In the genomic region with DNA sequence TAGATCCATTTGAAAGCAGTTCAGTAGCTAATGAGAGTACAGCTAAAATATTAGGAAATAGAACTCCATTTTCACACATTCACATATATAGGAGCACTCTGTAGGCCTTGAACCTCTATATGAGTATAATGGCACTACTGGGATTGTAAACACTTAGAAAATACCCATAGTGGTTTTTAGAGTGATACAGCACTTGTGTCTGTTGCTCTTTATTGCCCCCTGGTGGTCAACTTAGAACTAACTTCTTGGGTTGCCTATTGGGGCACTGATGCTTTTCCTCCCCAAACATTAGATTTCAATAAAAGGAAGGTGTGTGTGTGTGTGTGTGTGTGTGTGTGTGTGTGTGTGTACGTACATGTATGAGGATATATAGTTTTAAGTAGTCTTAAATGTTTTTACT, we compare ENCODE assay signal across 9 mouse cellular contexts.
DNase-seq lines count a peak whose midpoint lies in the region; ATAC-seq and TF ChIP-seq lines count a peak whose summit lies in the region.
"Had no signal": no experiment of that assay in that cellular context is flagged by ENCODE, and none has a peak within 500 bp of the region (broad histone marks: within the 10 kb centered on the region; RNA-seq: fewer than 3 reads in every experiment).

No protein-coding gene starts in this region.

- peak; percentile 80 for TF ChIP-seq CTCF in layer of hippocampus, adult 2 months (conservative IDR thresholded peaks at IDR 0.05)

- no peak overlapping the region for H3K27ac ChIP-seq in layer of hippocampus, adult 2 months
- H3K27ac ChIP-seq: lung, embryonic 15.5 days had no signal

- ATAC-seq in megakaryocyte-erythroid progenitor cell, adult 5-6 weeks (replicated peaks; ENCODE audit: low FRiP score, low TSS enrichment, poor library complexity, severe bottlenecking) = peak; percentile 84; the same call in 1 of the 2 replicates

- DNase-seq in kidney, adult 18-20 months = peak; percentile 32
- DNase-seq in kidney, adult 11 months = no peak
- peak; percentile 85 for DNase-seq in NIH3T3 (ENCODE audit: low read depth)
- DNase-seq in cerebellum, postnatal 10 days = peak; percentile 82 to 90
- peak; percentile 37 to 56 for DNase-seq in gastrocnemius, postnatal 4 days (ENCODE audit: low spot score in 2 of 2)
- DNase-seq in layer of hippocampus, adult 2 months (ENCODE audit: low spot score in 2 of 2) = peak; percentile 35 to 76
- peak; percentile 15 for DNase-seq in testis, postnatal 14 days (ENCODE audit: low spot score)

- no peak overlapping the region for H3K4me3 ChIP-seq in layer of hippocampus, adult 2 months
- H3K4me3 ChIP-seq: lung, embryonic 15.5 days had no signal
